Mouse (Mus musculus): ENCODE data around the gene Rnf166. TPM values are rescaled to one million over a fixed set of nuclear protein-coding genes. Genes with fewer than 3 reads are reported as not detected.

The Rnf166 gene
- polyA plus RNA-seq, 1 experiment = 120 TPM

DNA sequence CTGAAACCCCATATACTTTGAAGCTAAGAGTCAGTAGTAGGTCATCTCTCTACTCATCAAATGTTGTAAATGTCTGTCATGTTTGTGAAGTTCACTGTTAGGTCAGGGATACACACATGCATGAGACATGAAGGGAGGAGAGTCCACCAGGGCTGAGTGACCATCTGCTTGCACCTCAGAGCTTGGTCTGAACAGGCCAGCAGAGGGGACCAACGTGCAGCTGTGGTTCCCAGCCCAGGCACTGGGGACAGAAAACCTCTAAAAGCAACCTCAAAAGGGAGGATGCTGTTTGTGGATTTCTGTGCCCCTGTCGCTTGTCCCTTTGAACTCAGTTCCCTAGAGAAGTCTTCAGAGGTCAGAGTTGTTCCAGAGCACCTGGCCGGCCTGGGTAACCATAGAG is 30.7 kb downstream of the Rnf166 start:
- Histone ChIP-seq H3K36me3 (ENCODE audit: control insufficient read depth, insufficient read depth, low read length) (no peaks in the 10 kb centered on the region), H3K27me3 (ENCODE audit: control insufficient read depth, insufficient read depth, low read length) (no peaks in the 10 kb centered on the region), H3K4me1 (ENCODE audit: control insufficient read depth, insufficient read depth, low read length) (peaks cover 9% of the 10 kb centered on the region), H3K27ac (ENCODE audit: control insufficient read depth, insufficient read depth, low read depth, low read length) (no peak overlapping the region), H3K4me3 (ENCODE audit: control insufficient read depth, low read depth, low read length) (no peak overlapping the region)
- TF ChIP-seq POLR2A (IDR thresholded peaks at IDR 0.05; ENCODE audit: control insufficient read depth, low read depth, low read length) = no peak
- no peak; the same call in 1 of the 2 replicates for TF ChIP-seq CTCF (IDR thresholded peaks at IDR 0.05; ENCODE audit: control insufficient read depth, insufficient read depth, insufficient replicate concordance, low read depth, low read length)

DNA sequence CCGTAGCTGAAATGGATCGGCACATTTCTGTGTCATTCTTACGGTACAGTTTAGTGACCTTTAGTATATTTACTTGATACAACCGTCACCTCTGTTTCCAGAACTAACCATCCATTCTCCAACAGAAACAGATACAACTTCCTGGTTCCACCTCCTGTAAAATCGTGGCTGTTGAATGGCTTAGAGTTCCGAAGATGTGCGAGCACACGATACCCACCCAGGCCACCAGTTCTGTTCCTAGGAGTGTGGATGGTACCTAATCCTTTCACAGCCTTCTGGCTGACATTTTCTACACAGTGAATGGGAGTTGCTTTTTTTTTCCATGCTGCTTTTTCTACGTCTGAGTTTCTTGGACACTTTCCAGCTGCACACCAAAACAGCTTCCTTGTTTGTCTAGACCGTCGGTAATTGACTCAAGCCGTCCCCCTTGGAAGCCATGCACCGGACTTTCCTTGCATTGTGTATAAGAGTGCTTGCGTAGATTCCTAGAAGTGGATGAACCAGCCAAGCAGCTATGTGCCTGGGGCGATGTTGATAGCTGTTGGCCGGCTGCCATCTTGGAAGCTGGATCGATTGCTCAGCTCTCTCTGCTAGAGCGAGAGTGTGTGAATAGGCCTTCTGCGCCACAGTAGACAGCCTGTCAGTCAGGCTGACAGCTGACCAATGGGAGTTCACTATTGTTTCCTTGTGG is 31.7 kb downstream of the Rnf166 start:
- Histone ChIP-seq H3K4me1 (ENCODE audit: control insufficient read depth, insufficient read depth, low read length) (peaks cover 9% of the 10 kb centered on the region), H3K36me3 (ENCODE audit: control insufficient read depth, insufficient read depth, low read length) (no peaks in the 10 kb centered on the region), H3K27ac (ENCODE audit: control insufficient read depth, insufficient read depth, low read depth, low read length) (peak overlapping the region; percentile 56; the same call in 1 of the 2 replicates), H3K4me3 (ENCODE audit: control insufficient read depth, low read depth, low read length) (peak overlapping the region; percentile 81), H3K27me3 (ENCODE audit: control insufficient read depth, insufficient read depth, low read length) (no peaks in the 10 kb centered on the region)
- TF ChIP-seq POLR2A (IDR thresholded peaks at IDR 0.05; ENCODE audit: control insufficient read depth, low read depth, low read length) = no peak
- TF ChIP-seq CTCF (IDR thresholded peaks at IDR 0.05; ENCODE audit: control insufficient read depth, insufficient read depth, insufficient replicate concordance, low read depth, low read length) = no peak

DNA sequence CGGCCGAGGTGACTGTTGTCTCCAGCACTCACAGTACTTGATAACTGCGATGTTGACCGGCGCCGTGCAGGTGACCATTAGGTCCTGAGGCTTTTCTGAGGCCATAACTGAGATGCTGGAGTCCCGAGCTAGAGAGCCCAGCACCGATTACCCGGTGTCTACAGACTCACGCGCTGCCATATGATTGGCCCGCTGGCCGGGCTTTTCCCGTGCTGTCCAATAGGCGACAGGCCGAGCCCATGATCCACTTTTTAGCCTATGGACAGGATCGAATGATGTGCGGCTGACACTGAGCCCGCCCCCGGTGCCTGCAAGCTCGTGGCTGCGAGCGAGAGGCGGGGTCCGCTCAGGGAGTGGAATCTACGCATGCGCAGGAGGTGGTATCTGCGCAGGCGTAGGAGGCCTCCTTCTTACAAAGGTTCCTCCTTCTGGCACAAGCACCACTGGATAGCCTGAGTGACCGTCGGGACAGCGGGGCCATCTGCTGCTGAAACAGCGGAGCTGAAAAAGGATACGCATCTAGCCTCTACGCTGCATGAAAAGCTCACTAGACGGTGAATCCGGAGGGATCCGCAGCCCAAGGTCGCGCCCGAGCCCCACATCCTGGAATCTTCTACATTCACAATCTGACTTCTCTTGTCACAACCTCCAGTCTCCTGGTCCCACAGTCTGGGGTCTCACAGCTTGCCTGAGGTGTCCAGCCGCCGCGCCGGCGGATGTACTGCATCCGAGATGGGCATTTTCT is 32.4 kb downstream of the Rnf166 start, which contains the start of gene Mvd:
Gene Mvd, minus strand, starts transcription at position 161 of the 745 bp plus-strand sequence.
- no peaks in the 10 kb centered on the region for H3K36me3 ChIP-seq (ENCODE audit: control insufficient read depth, insufficient read depth, low read length)
- TF ChIP-seq CTCF (IDR thresholded peaks at IDR 0.05; ENCODE audit: control insufficient read depth, insufficient read depth, insufficient replicate concordance, low read depth, low read length) = peak; percentile 51; the same call in 1 of the 2 replicates
- TF ChIP-seq POLR2A (IDR thresholded peaks at IDR 0.05; ENCODE audit: control insufficient read depth, low read depth, low read length) = peak; percentile 66

DNA sequence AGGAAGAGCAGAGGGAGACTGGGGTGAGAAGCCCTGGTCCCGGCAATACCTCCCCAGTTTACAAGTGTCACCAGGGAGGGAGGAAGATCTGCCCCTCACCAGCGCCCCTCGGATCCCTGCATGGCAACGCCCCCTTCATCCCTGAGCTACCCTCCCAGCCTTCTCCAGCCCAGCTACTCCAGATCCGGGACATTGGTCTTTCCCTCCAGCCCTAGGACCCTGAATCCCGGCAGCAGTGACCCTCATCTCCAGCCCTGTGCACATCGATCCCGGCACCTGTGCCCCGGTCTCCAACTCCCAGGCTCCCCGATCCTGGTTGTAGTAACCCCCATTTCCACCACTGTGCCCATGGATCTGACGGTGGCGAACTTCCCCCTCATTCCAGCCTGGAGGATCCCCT is 33.1 kb downstream of the Rnf166 start:
- Histone ChIP-seq H3K4me3 (ENCODE audit: control insufficient read depth, low read depth, low read length) (peak overlapping the region; percentile 81), H3K36me3 (ENCODE audit: control insufficient read depth, insufficient read depth, low read length) (no peaks in the 10 kb centered on the region), H3K4me1 (ENCODE audit: control insufficient read depth, insufficient read depth, low read length) (peaks cover 9% of the 10 kb centered on the region), H3K27me3 (ENCODE audit: control insufficient read depth, insufficient read depth, low read length) (no peaks in the 10 kb centered on the region), H3K27ac (ENCODE audit: control insufficient read depth, insufficient read depth, low read depth, low read length) (peak overlapping the region; percentile 51; the same call in 1 of the 2 replicates)
- no peak for TF ChIP-seq CTCF (IDR thresholded peaks at IDR 0.05; ENCODE audit: control insufficient read depth, insufficient read depth, insufficient replicate concordance, low read depth, low read length)
- TF ChIP-seq POLR2A (IDR thresholded peaks at IDR 0.05; ENCODE audit: control insufficient read depth, low read depth, low read length) = no peak

More for the DNA sequence above, 32.4 kb downstream of the Rnf166 start, which contains the start of gene Mvd:
- Histone ChIP-seq H3K27ac (ENCODE audit: control insufficient read depth, insufficient read depth, low read depth, low read length) (peak within 1 kb of the TSS; percentile 80), H3K4me3 (ENCODE audit: control insufficient read depth, low read depth, low read length) (peak within 1 kb of the TSS; percentile 81), H3K27me3 (ENCODE audit: control insufficient read depth, insufficient read depth, low read length) (no peaks in the 10 kb centered on the region), H3K4me1 (ENCODE audit: control insufficient read depth, insufficient read depth, low read length) (peaks cover 9% of the 10 kb centered on the region)

DNA sequence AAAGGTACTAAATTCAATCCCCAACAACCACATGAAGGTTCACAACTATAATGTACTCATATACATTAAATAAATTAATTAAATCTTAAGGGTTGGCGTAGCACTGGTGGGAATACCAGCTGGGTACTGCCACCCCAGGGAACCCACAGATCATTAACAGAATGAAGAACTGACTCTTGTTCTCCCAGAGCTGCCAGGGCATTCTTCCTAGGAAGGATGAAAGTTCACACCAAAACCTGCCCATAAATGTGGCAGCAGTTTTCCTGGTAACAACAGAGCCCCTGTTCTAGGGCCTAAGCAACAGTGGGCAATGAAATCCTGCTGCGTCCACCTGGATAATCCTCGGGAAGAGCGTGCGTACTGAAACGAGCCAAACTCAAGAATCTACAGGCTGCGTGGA is 33.5 kb downstream of the Rnf166 start:
- Histone ChIP-seq H3K27me3 (ENCODE audit: control insufficient read depth, insufficient read depth, low read length) (no peaks in the 10 kb centered on the region), H3K4me3 (ENCODE audit: control insufficient read depth, low read depth, low read length) (peak overlapping the region; percentile 81; the same call in 1 of the 2 replicates), H3K4me1 (ENCODE audit: control insufficient read depth, insufficient read depth, low read length) (peaks cover 9% of the 10 kb centered on the region), H3K27ac (ENCODE audit: control insufficient read depth, insufficient read depth, low read depth, low read length) (no peak overlapping the region), H3K36me3 (ENCODE audit: control insufficient read depth, insufficient read depth, low read length) (no peaks in the 10 kb centered on the region)
- no peak for TF ChIP-seq CTCF (IDR thresholded peaks at IDR 0.05; ENCODE audit: control insufficient read depth, insufficient read depth, insufficient replicate concordance, low read depth, low read length)
- no peak for TF ChIP-seq POLR2A (IDR thresholded peaks at IDR 0.05; ENCODE audit: control insufficient read depth, low read depth, low read length)

DNA sequence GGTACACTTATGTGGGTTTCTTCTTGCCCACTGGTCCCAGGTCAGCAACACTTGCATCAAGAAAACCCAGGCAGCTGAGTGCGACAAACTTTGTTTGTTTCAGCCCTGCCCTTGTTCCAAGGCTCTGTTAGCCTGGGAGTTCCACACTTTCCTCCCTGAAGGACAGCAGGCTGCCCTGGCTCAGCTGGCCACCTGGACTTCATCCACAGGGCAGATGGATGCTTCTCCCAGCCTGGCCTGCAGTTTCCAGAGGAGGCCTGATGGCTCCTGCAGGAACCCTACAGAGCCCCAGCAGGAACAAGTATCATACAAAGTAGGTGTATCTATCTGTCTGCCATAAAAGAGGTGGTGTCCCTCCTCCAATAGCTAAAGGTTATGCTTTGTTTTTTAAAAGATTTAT is 34.5 kb downstream of the Rnf166 start:
- Histone ChIP-seq H3K4me1 (ENCODE audit: control insufficient read depth, insufficient read depth, low read length) (peaks cover 9% of the 10 kb centered on the region), H3K27me3 (ENCODE audit: control insufficient read depth, insufficient read depth, low read length) (no peaks in the 10 kb centered on the region), H3K27ac (ENCODE audit: control insufficient read depth, insufficient read depth, low read depth, low read length) (no peak overlapping the region), H3K36me3 (ENCODE audit: control insufficient read depth, insufficient read depth, low read length) (no peaks in the 10 kb centered on the region), H3K4me3 (ENCODE audit: control insufficient read depth, low read depth, low read length) (no peak overlapping the region)
- TF ChIP-seq CTCF (IDR thresholded peaks at IDR 0.05; ENCODE audit: control insufficient read depth, insufficient read depth, insufficient replicate concordance, low read depth, low read length) (no peak), POLR2A (IDR thresholded peaks at IDR 0.05; ENCODE audit: control insufficient read depth, low read depth, low read length) (no peak)

DNA sequence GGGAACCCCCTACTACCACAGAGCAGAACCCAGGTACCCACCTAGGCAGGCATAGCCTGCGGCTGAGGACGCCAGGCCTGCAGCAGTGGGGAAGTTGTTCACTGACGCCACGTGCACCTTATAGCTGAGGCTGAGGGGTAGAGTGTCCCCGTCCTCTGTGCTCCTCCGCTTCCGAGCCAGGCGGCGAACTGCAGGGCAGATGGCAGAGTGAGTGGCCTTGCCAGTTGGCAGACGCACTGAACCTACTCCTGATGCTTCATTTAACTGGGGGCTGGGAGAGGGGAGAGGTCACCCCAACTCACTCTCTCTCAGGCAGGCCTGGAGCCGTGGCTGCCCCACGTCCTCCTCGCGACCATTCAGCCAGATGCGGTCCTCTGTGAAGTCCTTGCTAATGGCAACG is 36.5 kb downstream of the Rnf166 start:
- Histone ChIP-seq H3K4me1 (ENCODE audit: control insufficient read depth, insufficient read depth, low read length) (peaks cover 8% of the 10 kb centered on the region), H3K36me3 (ENCODE audit: control insufficient read depth, insufficient read depth, low read length) (no peaks in the 10 kb centered on the region), H3K27ac (ENCODE audit: control insufficient read depth, insufficient read depth, low read depth, low read length) (no peak overlapping the region), H3K27me3 (ENCODE audit: control insufficient read depth, insufficient read depth, low read length) (no peaks in the 10 kb centered on the region), H3K4me3 (ENCODE audit: control insufficient read depth, low read depth, low read length) (no peak overlapping the region)
- TF ChIP-seq CTCF (IDR thresholded peaks at IDR 0.05; ENCODE audit: control insufficient read depth, insufficient read depth, insufficient replicate concordance, low read depth, low read length) (no peak), POLR2A (IDR thresholded peaks at IDR 0.05; ENCODE audit: control insufficient read depth, low read depth, low read length) (no peak)

Measured in testis, adult 2 months (tissue).